Mouse (Mus musculus): ENCODE measurements around the gene Hist1h4k. TPM values are rescaled to one million over a fixed set of nuclear protein-coding genes. Genes with fewer than 3 reads are reported as not detected.

The Hist1h4k gene
- total RNA-seq, 1 experiment = 2,674 TPM

DNA sequence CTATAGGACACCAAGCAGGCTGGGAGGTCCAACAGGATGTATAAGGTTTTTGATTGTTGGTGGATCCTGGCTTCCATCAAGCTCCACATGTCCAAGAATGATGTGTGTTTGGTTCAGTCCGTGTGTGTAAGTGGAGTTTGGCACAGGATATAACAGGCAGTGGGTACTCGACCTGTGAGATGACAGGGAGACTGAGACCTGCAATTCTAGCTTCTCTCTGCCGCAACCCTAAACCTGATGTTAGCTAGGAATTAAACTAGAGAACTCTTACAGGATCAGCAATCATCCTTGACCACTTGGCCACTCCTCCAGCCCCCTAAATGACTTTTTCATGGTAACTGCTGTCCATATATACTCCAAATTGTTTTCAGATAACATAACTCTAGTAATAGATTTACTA, 2.1 kb upstream of the Hist1h4k start:
- Histone ChIP-seq H3K9ac (ENCODE audit: insufficient read depth, low read depth, low read length, poor library complexity, severe bottlenecking) (peak overlapping the region; percentile 59; the same call in 1 of the 2 replicates), H3K4me3 (ENCODE audit: insufficient read depth in 1 of 2, low read depth in 1 of 2, low read length in 2 of 2, poor library complexity in 1 of 2, severe bottlenecking in 1 of 2) (no peak overlapping the region), H3K4me1 (ENCODE audit: control insufficient read depth in 2 of 2, insufficient read depth in 2 of 2, low read length in 2 of 2, poor library complexity in 1 of 2) (0 out of 4 replicates have a peak, but pooled peaks cover 0 to 2% of the 10 kb centered on the region in 2 experiments), H3K36me3 (ENCODE audit: control insufficient read depth, insufficient read depth, low read length, poor library complexity, severe bottlenecking) (no peaks in the 10 kb centered on the region), H3K27ac (ENCODE audit: insufficient read depth, low read depth, low read length, poor library complexity, severe bottlenecking) (no peak overlapping the region; the same call in 1 of the 2 replicates), H3K9me3 (ENCODE audit: control insufficient read depth, insufficient read depth, low read depth, low read length) (no peaks in the 10 kb centered on the region)
- no peak for TF ChIP-seq HCFC1 (IDR thresholded peaks at IDR 0.05; ENCODE audit: borderline replicate concordance, insufficient read depth, low read length)
- no peak for TF ChIP-seq ZC3H11A (IDR thresholded peaks at IDR 0.05; ENCODE audit: borderline replicate concordance, low read depth, low read length)
- no peak for TF ChIP-seq MAFK (IDR thresholded peaks at IDR 0.05; ENCODE audit: insufficient read depth, low read depth, low read length)
- TF ChIP-seq CHD2 (IDR thresholded peaks at IDR 0.05; ENCODE audit: low read depth, low read length) = no peak
- TF ChIP-seq ZNF384 (IDR thresholded peaks at IDR 0.05; ENCODE audit: low read depth, low read length) = no peak
- no peak for DNase-seq (ENCODE audit: low read depth, low spot score)
- in situ Hi-C loops (cut with MboI; ENCODE audit: low sequenced_read_pairs in 2 of 2, unreplicated experiment in 2 of 2) = no loop called here

DNA sequence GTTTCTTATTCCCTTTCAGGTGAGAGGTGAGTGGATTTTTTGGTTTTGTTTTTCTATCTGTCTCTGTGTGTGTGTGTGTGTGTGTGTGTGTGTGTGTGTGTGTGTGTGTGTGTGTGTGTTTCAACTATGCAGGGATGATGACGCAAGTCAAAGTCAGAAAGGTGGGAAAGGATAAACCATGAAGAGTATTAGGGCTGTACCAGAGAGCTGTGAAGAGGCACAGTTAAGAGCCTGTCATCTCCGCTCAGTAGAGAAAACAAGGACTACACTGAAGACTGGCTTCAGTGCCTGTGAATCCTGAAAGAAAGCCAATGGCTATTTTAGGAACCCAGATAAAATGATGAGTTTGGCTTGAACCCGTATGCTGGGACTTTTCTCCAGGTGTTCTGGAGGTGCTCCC, 1.5 kb upstream of the Hist1h4k start:
- no peak overlapping the region for H3K4me3 ChIP-seq (ENCODE audit: insufficient read depth in 1 of 2, low read depth in 1 of 2, low read length in 2 of 2, poor library complexity in 1 of 2, severe bottlenecking in 1 of 2)
- H3K27ac ChIP-seq (ENCODE audit: insufficient read depth, low read depth, low read length, poor library complexity, severe bottlenecking) = no peak overlapping the region; the same call in 1 of the 2 replicates
- no peak for TF ChIP-seq ZNF384 (IDR thresholded peaks at IDR 0.05; ENCODE audit: low read depth, low read length)
- H3K9ac ChIP-seq (ENCODE audit: insufficient read depth, low read depth, low read length, poor library complexity, severe bottlenecking) = no peak overlapping the region
- no peaks in the 10 kb centered on the region for H3K36me3 ChIP-seq (ENCODE audit: control insufficient read depth, insufficient read depth, low read length, poor library complexity, severe bottlenecking)
- DNase-seq (ENCODE audit: low read depth, low spot score) = no peak
- in situ Hi-C loops (cut with MboI; ENCODE audit: low sequenced_read_pairs in 2 of 2, unreplicated experiment in 2 of 2) = no loop called here
- H3K4me1 ChIP-seq (ENCODE audit: control insufficient read depth in 2 of 2, insufficient read depth in 2 of 2, low read length in 2 of 2, poor library complexity in 1 of 2) = 0 out of 4 replicates have a peak, but pooled peaks cover 0 to 2% of the 10 kb centered on the region in 2 experiments
- no peaks in the 10 kb centered on the region for H3K9me3 ChIP-seq (ENCODE audit: control insufficient read depth, insufficient read depth, low read depth, low read length)

DNA sequence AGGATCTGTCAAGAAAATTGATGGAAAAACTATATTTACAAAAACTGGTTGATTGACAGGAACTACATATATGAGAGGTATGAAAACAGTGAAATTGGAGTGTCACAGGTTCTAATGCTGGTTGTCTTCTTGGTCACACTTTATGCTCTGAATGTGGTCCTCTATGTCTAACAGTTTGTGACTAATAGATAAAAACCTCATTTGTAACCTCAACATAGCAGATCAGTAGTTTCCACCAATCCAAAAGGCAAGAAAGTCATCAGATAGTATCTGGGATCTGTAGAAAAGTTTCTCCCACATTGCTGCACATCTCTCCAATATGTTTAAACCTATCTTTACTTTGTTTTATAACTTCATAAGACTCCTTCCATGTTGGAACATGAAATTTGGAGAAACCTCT, 1.1 kb upstream of the Hist1h4k start:
- no peak overlapping the region for H3K27ac ChIP-seq (ENCODE audit: insufficient read depth, low read depth, low read length, poor library complexity, severe bottlenecking)
- no peak for DNase-seq (ENCODE audit: low read depth, low spot score)
- TF ChIP-seq ZNF384 (IDR thresholded peaks at IDR 0.05; ENCODE audit: low read depth, low read length) (no peak), MAFK (IDR thresholded peaks at IDR 0.05; ENCODE audit: insufficient read depth, low read depth, low read length) (no peak), CHD2 (IDR thresholded peaks at IDR 0.05; ENCODE audit: low read depth, low read length) (no peak), HCFC1 (IDR thresholded peaks at IDR 0.05; ENCODE audit: borderline replicate concordance, insufficient read depth, low read length) (no peak)

DNA sequence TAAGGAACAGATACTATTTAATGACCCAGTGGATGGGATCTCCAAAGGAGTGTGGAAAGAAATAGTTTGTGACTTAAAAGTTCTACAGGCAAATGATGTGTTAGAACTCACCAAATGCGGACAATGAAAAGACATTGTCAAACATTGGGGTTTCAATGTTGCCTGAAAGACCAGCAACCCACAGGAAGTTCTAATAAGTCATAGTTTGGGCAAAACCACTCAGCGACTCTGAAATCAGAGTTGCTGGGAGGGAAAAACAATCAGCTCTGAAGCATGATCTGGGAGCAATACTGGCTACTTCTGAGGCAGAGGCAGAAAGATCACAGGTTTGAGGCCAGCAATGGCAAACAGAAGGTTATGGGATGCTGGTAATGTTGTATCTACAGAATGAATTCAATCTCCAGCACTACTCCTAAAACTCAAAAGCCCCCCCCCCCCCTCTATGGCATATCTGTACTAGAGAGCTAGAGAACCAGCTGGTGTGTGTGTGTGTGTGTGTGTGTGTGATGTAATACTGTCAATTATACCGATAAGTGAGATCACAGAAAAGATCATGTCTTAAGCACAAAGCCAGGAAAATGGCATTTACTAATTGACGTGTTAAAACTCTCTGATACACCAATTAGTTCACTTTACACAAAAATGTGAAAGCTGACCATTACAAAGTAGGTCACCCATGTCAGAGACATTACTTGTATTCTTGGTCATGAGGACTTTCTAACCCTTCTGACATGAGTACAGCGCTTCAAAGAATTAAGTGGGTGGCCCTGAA, 732 bp downstream of the Hist1h4k start:
- no peak for DNase-seq (ENCODE audit: low read depth, low spot score)
- in situ Hi-C loops (cut with MboI; ENCODE audit: low sequenced_read_pairs in 2 of 2, unreplicated experiment in 2 of 2) = loop anchor here (25.0 kb wide), 2 partner anchors 288 to 1813 kb away; partner anchors contain the start of genes Hist1h1d (in 2 of the 2), Hist1h2ad (in 2 of the 2), Hist1h2ae (in 2 of the 2) and Hist1h2bf (in 2 of the 2)
- no peaks in the 10 kb centered on the region for H3K9me3 ChIP-seq (ENCODE audit: control insufficient read depth, insufficient read depth, low read depth, low read length)
- no peaks in the 10 kb centered on the region for H3K36me3 ChIP-seq (ENCODE audit: control insufficient read depth, insufficient read depth, low read length, poor library complexity, severe bottlenecking)
- peak overlapping the region; percentile 66 for H3K9ac ChIP-seq (ENCODE audit: insufficient read depth, low read depth, low read length, poor library complexity, severe bottlenecking)
- peak overlapping the region; percentile 67 to 69 for H3K4me3 ChIP-seq (ENCODE audit: insufficient read depth in 1 of 2, low read depth in 1 of 2, low read length in 2 of 2, poor library complexity in 1 of 2, severe bottlenecking in 1 of 2)
- TF ChIP-seq ZNF384 (IDR thresholded peaks at IDR 0.05; ENCODE audit: low read depth, low read length) (no peak), HCFC1 (IDR thresholded peaks at IDR 0.05; ENCODE audit: borderline replicate concordance, insufficient read depth, low read length) (no peak), CHD2 (IDR thresholded peaks at IDR 0.05; ENCODE audit: low read depth, low read length) (no peak), MAFK (IDR thresholded peaks at IDR 0.05; ENCODE audit: insufficient read depth, low read depth, low read length) (no peak), ZC3H11A (IDR thresholded peaks at IDR 0.05; ENCODE audit: borderline replicate concordance, low read depth, low read length) (no peak)
- H3K27ac ChIP-seq (ENCODE audit: insufficient read depth, low read depth, low read length, poor library complexity, severe bottlenecking) = peak overlapping the region; percentile 70; the same call in 1 of the 2 replicates
- H3K4me1 ChIP-seq (ENCODE audit: control insufficient read depth in 2 of 2, insufficient read depth in 2 of 2, low read length in 2 of 2, poor library complexity in 1 of 2) = 0 out of 4 replicates have a peak, but pooled peaks cover 0 to 2% of the 10 kb centered on the region in 2 experiments

More for the DNA sequence above, 1.1 kb upstream of the Hist1h4k start:
- H3K36me3 ChIP-seq (ENCODE audit: control insufficient read depth, insufficient read depth, low read length, poor library complexity, severe bottlenecking) = no peaks in the 10 kb centered on the region
- H3K4me1 ChIP-seq (ENCODE audit: control insufficient read depth in 2 of 2, insufficient read depth in 2 of 2, low read length in 2 of 2, poor library complexity in 1 of 2) = 0 out of 4 replicates have a peak, but pooled peaks cover 0 to 2% of the 10 kb centered on the region in 2 experiments
- in situ Hi-C loops (cut with MboI; ENCODE audit: low sequenced_read_pairs in 2 of 2, unreplicated experiment in 2 of 2) = no loop called here
- H3K4me3 ChIP-seq (ENCODE audit: insufficient read depth in 1 of 2, low read depth in 1 of 2, low read length in 2 of 2, poor library complexity in 1 of 2, severe bottlenecking in 1 of 2) = no peak overlapping the region
- no peaks in the 10 kb centered on the region for H3K9me3 ChIP-seq (ENCODE audit: control insufficient read depth, insufficient read depth, low read depth, low read length)
- H3K9ac ChIP-seq (ENCODE audit: insufficient read depth, low read depth, low read length, poor library complexity, severe bottlenecking) = no peak overlapping the region
